Mouse (Mus musculus) testis, adult 2 months (tissue): ENCODE measurements around the gene Pycr1.

Experiments used
- CTCF ChIP-seq: fragments of 200-500 bp; IDR thresholded peaks from 2 replicates; pipeline ENCODE4 v1.5.1; 2012; ENCODE audit warnings: low read depth, mild to moderate bottlenecking, inconsistent platforms, low read length, moderate library complexity; ENCODE audit not compliant: control insufficient read depth, insufficient read depth, insufficient replicate concordance
- POLR2A ChIP-seq: fragments of 200-500 bp; IDR thresholded peaks from 2 replicates; pipeline ENCODE4 v1.6.1; 2012; ENCODE audit warnings: low read depth, mild to moderate bottlenecking, inconsistent platforms, low read length, moderate library complexity; ENCODE audit not compliant: control insufficient read depth

- TF ChIP-seq CTCF, result no peak
- TF ChIP-seq POLR2A, result no peak
These were observed 19.2 kb upstream of the Pycr1 start for GRCm38 (mm10) chr11:120662759-120663158.
